Mouse (Mus musculus): ENCODE results near the gene Magee2. TPM values are rescaled to one million over a fixed set of nuclear protein-coding genes. Genes with fewer than 3 reads are reported as not detected.
"Not testable (repeated sequence)": the region's sequence is repeated elsewhere in the genome, so short reads cannot be mapped to it uniquely, and the experiment has no call there.

Gene Magee2
- 0.70 and 0.73 TPM in 2 replicates for polyA plus RNA-seq (2015; fragmentation: Nextera tagmentation; extraction: Ambion mirVana)

GRCm38 (mm10) chrX:104856751-104857341 lies at the start of gene Magee2:
TSS of gene Magee2 (minus strand) at chrX:104857267.
- no peak within 1 kb of the TSS for H3K27ac ChIP-seq (ENCODE audit: low read length)
- 7% methylated on average over 35 of the region's 37 CpGs for WGBS
- TF ChIP-seq CTCF (IDR thresholded peaks at IDR 0.05) = peak; percentile 37
- no peak for TF ChIP-seq EP300 (IDR thresholded peaks at IDR 0.05)
- H3K9ac ChIP-seq (replicated peaks; ENCODE audit: low read depth) = no peak within 1 kb of the TSS
- H3K9me3 ChIP-seq (ENCODE audit: low read length) = no peaks in the 10 kb centered on the region
- peak within 1 kb of the TSS; percentile 36 for H3K4me3 ChIP-seq (ENCODE audit: low read depth, low read length)
- peak within 1 kb of the TSS; percentile 54 for H3K4me2 ChIP-seq (replicated peaks; ENCODE audit: low read depth, low read length)
- DNase-seq (ENCODE audit: low spot score) (peak; percentile 26), ATAC-seq (no peak)
- no peaks in the 10 kb centered on the region for H3K27me3 ChIP-seq (replicated peaks; ENCODE audit: insufficient read depth, low read length)
- no peaks in the 10 kb centered on the region for H3K36me3 ChIP-seq (ENCODE audit: insufficient read depth, low read length)
- H3K4me1 ChIP-seq (ENCODE audit: insufficient read depth, low read depth, low read length) = no peaks in the 10 kb centered on the region

GRCm38 (mm10) chrX:104853610-104854009 lies 3.5 kb downstream of the Magee2 start:
- Histone ChIP-seq H3K27me3 (replicated peaks; ENCODE audit: insufficient read depth, low read length) (no peaks in the 10 kb centered on the region), H3K27ac (ENCODE audit: low read length) (no peak overlapping the region), H3K9ac (replicated peaks; ENCODE audit: low read depth) (no peak overlapping the region), H3K4me1 (ENCODE audit: insufficient read depth, low read depth, low read length) (no peaks in the 10 kb centered on the region), H3K9me3 (ENCODE audit: low read length) (no peaks in the 10 kb centered on the region), H3K4me2 (replicated peaks; ENCODE audit: low read depth, low read length) (no peak overlapping the region), H3K4me3 (ENCODE audit: low read depth, low read length) (no peak overlapping the region), H3K36me3 (ENCODE audit: insufficient read depth, low read length) (no peaks in the 10 kb centered on the region)
- ATAC-seq (no peak), DNase-seq (ENCODE audit: low spot score) (no peak)
- WGBS = 25% methylated on average over 9 of the region's 9 CpGs
- no peak for TF ChIP-seq EP300 (IDR thresholded peaks at IDR 0.05)
- no peak for TF ChIP-seq CTCF (IDR thresholded peaks at IDR 0.05)

GRCm38 (mm10) chrX:104817583-104817982 lies 39.5 kb downstream of the Magee2 start:
- not testable (repeated sequence) for H3K9ac ChIP-seq (replicated peaks; ENCODE audit: low read depth); H3K9me3 ChIP-seq (ENCODE audit: low read length); H3K36me3 ChIP-seq (ENCODE audit: insufficient read depth, low read length); ATAC-seq; H3K27ac ChIP-seq (ENCODE audit: low read length); H3K4me3 ChIP-seq (ENCODE audit: low read depth, low read length); DNase-seq (ENCODE audit: low spot score); H3K4me2 ChIP-seq (replicated peaks; ENCODE audit: low read depth, low read length); H3K4me1 ChIP-seq (ENCODE audit: insufficient read depth, low read depth, low read length); H3K27me3 ChIP-seq (replicated peaks; ENCODE audit: insufficient read depth, low read length)
- WGBS = 92% methylated on average over 2 of the region's 5 CpGs

GRCm38 (mm10) chrX:104816987-104817386 lies 40.1 kb downstream of the Magee2 start:
- H3K27me3 ChIP-seq (replicated peaks; ENCODE audit: insufficient read depth, low read length) = not testable (repeated sequence)

GRCm38 (mm10) chrX:104813704-104814103 lies 43.4 kb downstream of the Magee2 start:
- H3K4me2 ChIP-seq (replicated peaks; ENCODE audit: low read depth, low read length); H3K9me3 ChIP-seq (ENCODE audit: low read length); H3K27ac ChIP-seq (ENCODE audit: low read length); H3K9ac ChIP-seq (replicated peaks; ENCODE audit: low read depth); ATAC-seq; DNase-seq (ENCODE audit: low spot score); H3K36me3 ChIP-seq (ENCODE audit: insufficient read depth, low read length); H3K4me1 ChIP-seq (ENCODE audit: insufficient read depth, low read depth, low read length); H3K27me3 ChIP-seq (replicated peaks; ENCODE audit: insufficient read depth, low read length); H3K4me3 ChIP-seq (ENCODE audit: low read depth, low read length): not testable (repeated sequence)
- 40% methylated on average over 3 of the region's 4 CpGs for WGBS

More at GRCm38 (mm10) chrX:104816987-104817386, 40.1 kb downstream of the Magee2 start:
- H3K9ac ChIP-seq (replicated peaks; ENCODE audit: low read depth); H3K27ac ChIP-seq (ENCODE audit: low read length); H3K4me3 ChIP-seq (ENCODE audit: low read depth, low read length); H3K4me2 ChIP-seq (replicated peaks; ENCODE audit: low read depth, low read length); ATAC-seq; DNase-seq (ENCODE audit: low spot score); H3K36me3 ChIP-seq (ENCODE audit: insufficient read depth, low read length); H3K9me3 ChIP-seq (ENCODE audit: low read length); H3K4me1 ChIP-seq (ENCODE audit: insufficient read depth, low read depth, low read length): not testable (repeated sequence)
- WGBS = 86% methylated on average over 1 of the region's 3 CpGs

Other genes with a start within 250 kb of the Magee2 start
- gene Zdhhc15, start 186.2 kb downstream of the Magee2 start, polyA plus RNA-seq (2015; fragmentation: Nextera tagmentation; extraction: Ambion mirVana) = 3.1 and 3.5 TPM in 2 replicates
- gene Pbdc1, start 222.5 kb upstream of the Magee2 start, polyA plus RNA-seq (2015; fragmentation: Nextera tagmentation; extraction: Ambion mirVana) = 27.5 and 32.1 TPM in 2 replicates

Data from lung, postnatal 0 days (tissue).